Mouse (Mus musculus) heart, postnatal 0 days (tissue): Measurements from ENCODE around the gene Atrnl1.

Experiments
- CTCF ChIP-seq: IDR thresholded peaks from 2 replicates; pipeline ENCODE4 v1.5.1; 2016; ENCODE audit warnings: antibody characterized with exemption, control low read depth, low read depth
- EP300 ChIP-seq: IDR thresholded peaks from 2 replicates; pipeline ENCODE4 v1.6.1; 2016; ENCODE audit warnings: antibody characterized with exemption, low read depth

GRCm38 (mm10) chr19:57599126-57599525, 11.7 kb upstream of the Atrnl1 start:
- TF ChIP-seq CTCF (no peak), EP300 (no peak)
